Mouse (Mus musculus): Measurements from ENCODE around the gene 9330182O14Rik.

9330182O14Rik gene

GRCm38 (mm10) chr15:40134152-40134792, at the start of gene 9330182O14Rik:
Gene 9330182O14Rik (plus strand): TSS chr15:40134365.
- in situ Hi-C loops (cut with MboI, MseI): loop anchor here (5.0 to 25.0 kb wide), 2 partner anchors 287 to 1422 kb away; no protein-coding TSS in a partner anchor

GRCm38 (mm10) chr15:40103304-40103703, 30.9 kb upstream of the 9330182O14Rik start:
- in situ Hi-C loops (cut with MboI, MseI): no loop called here

GRCm38 (mm10) chr15:40105712-40106111, 28.5 kb upstream of the 9330182O14Rik start:
- in situ Hi-C loops (cut with MboI, MseI): no loop called here

- in situ Hi-C loops (cut with MboI, MseI): no loop called here
These were observed 20.1 kb upstream of the 9330182O14Rik start for GRCm38 (mm10) chr15:40113888-40114576.

- in situ Hi-C loops (cut with MboI, MseI): no loop called here
These were observed 19.4 kb upstream of the 9330182O14Rik start for GRCm38 (mm10) chr15:40114600-40115271.

- in situ Hi-C loops (cut with MboI, MseI): no loop called here
These were observed 17.8 kb upstream of the 9330182O14Rik start for GRCm38 (mm10) chr15:40116396-40116795.

- in situ Hi-C loops (cut with MboI, MseI): loop anchor here (5.0 kb wide), 1 partner anchor 767 kb away; no protein-coding TSS in a partner anchor
These were observed 9.8 kb upstream of the 9330182O14Rik start for GRCm38 (mm10) chr15:40124211-40124953.

GRCm38 (mm10) chr15:40129496-40129895, 4.7 kb upstream of the 9330182O14Rik start:
- in situ Hi-C loops (cut with MboI, MseI): loop anchor here (25.0 kb wide), 1 partner anchor 1417 kb away; no protein-coding TSS in a partner anchor

- in situ Hi-C loops (cut with MboI, MseI): loop anchor here (5.0 to 25.0 kb wide), 2 partner anchors 284 to 1419 kb away; no protein-coding TSS in a partner anchor
These were observed 3.2 kb upstream of the 9330182O14Rik start for GRCm38 (mm10) chr15:40130880-40131478.

GRCm38 (mm10) chr15:40132408-40132807, 1.8 kb upstream of the 9330182O14Rik start:
- in situ Hi-C loops (cut with MboI, MseI): loop anchor here (5.0 to 25.0 kb wide), 2 partner anchors 285 to 1420 kb away; no protein-coding TSS in a partner anchor

GRCm38 (mm10) chr15:40144221-40144620, 10.1 kb downstream of the 9330182O14Rik start:
- in situ Hi-C loops (cut with MboI, MseI): loop anchor here (25.0 kb wide), 1 partner anchor 1432 kb away; no protein-coding TSS in a partner anchor

GRCm38 (mm10) chr15:40157683-40158082, 23.5 kb downstream of the 9330182O14Rik start:
- in situ Hi-C loops (cut with MboI, MseI): no loop called here

- in situ Hi-C loops (cut with MboI, MseI): loop anchor here (5.0 kb wide), 1 partner anchor 911 kb away; no protein-coding TSS in a partner anchor
These were observed 32.6 kb downstream of the 9330182O14Rik start for GRCm38 (mm10) chr15:40166560-40167275.

- in situ Hi-C loops (cut with MboI, MseI): loop anchor here (5.0 kb wide), 1 partner anchor 910 kb away; no protein-coding TSS in a partner anchor
These were observed 33.3 kb downstream of the 9330182O14Rik start for GRCm38 (mm10) chr15:40167276-40168139.

- in situ Hi-C loops (cut with MboI, MseI): loop anchor here (5.0 kb wide), 1 partner anchor 909 kb away; no protein-coding TSS in a partner anchor
These were observed 34.0 kb downstream of the 9330182O14Rik start for GRCm38 (mm10) chr15:40168140-40168688.

- in situ Hi-C loops (cut with MboI, MseI): loop anchor here (5.0 kb wide), 1 partner anchor 908 kb away; no protein-coding TSS in a partner anchor
These were observed 34.9 kb downstream of the 9330182O14Rik start for GRCm38 (mm10) chr15:40169061-40169460.

GRCm38 (mm10) chr15:40169705-40170104, 35.5 kb downstream of the 9330182O14Rik start:
- in situ Hi-C loops (cut with MboI, MseI): loop anchor here (5.0 kb wide), 1 partner anchor 908 kb away; no protein-coding TSS in a partner anchor

GRCm38 (mm10) chr15:40179423-40179822, 45.3 kb downstream of the 9330182O14Rik start:
- in situ Hi-C loops (cut with MboI, MseI): no loop called here
